Mouse (Mus musculus): ENCODE data around the gene Mpped1. TPM values are rescaled to one million over a fixed set of nuclear protein-coding genes. Genes with fewer than 3 reads are reported as not detected.

Mpped1 gene
- polyA plus RNA-seq, 1 experiment = not detected

DNA sequence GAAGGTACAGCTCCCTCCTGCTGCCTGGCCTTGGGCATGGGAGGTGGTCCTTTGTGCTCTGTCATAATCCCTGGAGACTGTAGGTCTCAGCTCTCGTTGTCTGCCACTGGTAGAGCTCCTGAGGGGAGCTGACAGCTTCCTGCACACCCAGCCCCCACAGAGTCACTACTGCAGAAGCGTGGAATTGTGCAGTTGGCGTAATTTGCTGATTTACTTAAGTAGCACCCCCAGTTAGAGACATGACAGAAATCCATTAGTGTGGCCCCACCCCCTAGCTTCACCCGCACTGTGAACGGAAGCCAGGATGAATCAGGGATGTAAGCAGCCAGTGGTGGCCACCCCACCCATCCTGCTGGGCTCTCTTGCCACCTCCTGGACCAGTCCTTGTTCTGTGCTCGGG is 53.0 kb downstream of the Mpped1 start:
- Histone ChIP-seq H3K4me3 (ENCODE audit: insufficient read depth, low read depth, low read length) (no peak overlapping the region), H3K36me3 (ENCODE audit: control insufficient read depth, insufficient read depth, low read length) (no peaks in the 10 kb centered on the region), H3K4me1 (ENCODE audit: control insufficient read depth, insufficient read depth, low read length) (no peaks in the 10 kb centered on the region), H3K27me3 (replicated peaks; ENCODE audit: control insufficient read depth, insufficient read depth, low read length) (no peaks in the 10 kb centered on the region), H3K27ac (ENCODE audit: insufficient read depth, low read depth, low read length) (no peak overlapping the region)
- TF ChIP-seq CTCF (conservative IDR thresholded peaks at IDR 0.05; ENCODE audit: insufficient read depth, insufficient read length, low read depth, low read length) = no peak
- no peak for TF ChIP-seq POLR2A (IDR thresholded peaks at IDR 0.05; ENCODE audit: low read depth, low read length)
- DNase-seq = no peak
- WGBS = 57% methylated on average over 6 of the region's 6 CpGs

DNA sequence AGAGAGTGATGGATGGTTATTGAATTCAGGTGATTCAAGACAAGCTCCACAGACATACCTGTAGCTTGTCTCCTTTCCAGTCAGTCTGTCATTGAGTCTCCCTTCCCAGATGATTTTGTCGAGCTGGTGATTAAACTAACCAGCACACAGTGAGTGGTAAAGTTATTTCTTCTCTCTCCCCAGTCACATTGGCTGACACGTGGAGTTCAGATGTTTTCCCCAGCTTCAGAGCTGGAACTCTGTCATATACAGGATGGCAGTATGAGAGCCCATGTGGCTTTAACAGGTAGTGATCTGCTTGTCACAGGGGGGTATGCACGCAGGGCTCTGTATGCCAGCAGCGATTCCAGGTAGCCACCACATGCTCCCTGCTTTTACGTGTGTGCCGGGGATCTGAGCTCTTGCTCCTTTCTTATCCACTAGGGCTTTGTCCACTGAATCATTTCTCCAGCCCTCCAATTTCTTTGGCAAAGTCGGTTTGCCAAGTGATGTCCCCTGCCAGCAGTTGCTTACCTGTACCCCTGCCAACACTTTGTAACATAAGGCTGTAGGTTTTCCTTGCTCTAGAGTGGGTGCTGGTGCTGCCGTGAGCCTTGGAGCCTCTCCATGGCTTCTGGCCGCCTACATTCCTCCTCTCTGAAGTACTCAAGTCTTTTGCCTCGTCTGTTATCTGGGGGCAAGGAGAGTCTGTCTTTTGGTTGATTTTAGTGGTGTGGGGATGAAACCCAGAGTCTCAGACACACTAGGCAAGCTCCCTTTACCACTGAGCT is 61.9 kb downstream of the Mpped1 start:
- TF ChIP-seq CTCF (conservative IDR thresholded peaks at IDR 0.05; ENCODE audit: insufficient read depth, insufficient read length, low read depth, low read length) = no peak
- 68% methylated on average over 10 of the region's 10 CpGs for WGBS
- DNase-seq = no peak
- Histone ChIP-seq H3K4me1 (ENCODE audit: control insufficient read depth, insufficient read depth, low read length) (no peaks in the 10 kb centered on the region), H3K27me3 (replicated peaks; ENCODE audit: control insufficient read depth, insufficient read depth, low read length) (no peaks in the 10 kb centered on the region), H3K4me3 (ENCODE audit: insufficient read depth, low read depth, low read length) (no peak overlapping the region), H3K36me3 (ENCODE audit: control insufficient read depth, insufficient read depth, low read length) (no peaks in the 10 kb centered on the region), H3K27ac (ENCODE audit: insufficient read depth, low read depth, low read length) (no peak overlapping the region)

DNA sequence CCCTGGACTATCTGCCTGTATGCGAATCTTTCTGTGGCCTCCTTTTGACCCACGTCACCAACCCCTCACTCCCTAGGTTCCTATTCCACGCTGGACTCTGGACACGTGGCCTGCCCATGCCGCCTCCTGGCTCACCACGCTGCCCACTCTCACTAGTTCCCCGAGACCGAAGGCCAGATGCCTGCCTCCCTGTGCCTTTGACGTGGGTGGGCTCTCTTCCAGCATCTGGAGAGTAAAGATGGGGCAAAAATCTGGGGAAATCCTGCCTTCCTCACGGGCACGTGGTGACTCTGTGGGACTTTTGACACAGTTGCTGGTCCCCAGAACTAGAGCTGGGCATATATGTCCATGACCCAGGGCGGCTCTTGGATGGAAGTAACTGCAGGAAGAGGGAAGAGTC is 63.2 kb downstream of the Mpped1 start:
- no peaks in the 10 kb centered on the region for H3K27me3 ChIP-seq (replicated peaks; ENCODE audit: control insufficient read depth, insufficient read depth, low read length)
- 49% methylated on average over 12 of the region's 12 CpGs for WGBS
- no peak overlapping the region for H3K27ac ChIP-seq (ENCODE audit: insufficient read depth, low read depth, low read length)
- DNase-seq = no peak
- TF ChIP-seq CTCF (conservative IDR thresholded peaks at IDR 0.05; ENCODE audit: insufficient read depth, insufficient read length, low read depth, low read length) (no peak), POLR2A (IDR thresholded peaks at IDR 0.05; ENCODE audit: low read depth, low read length) (no peak)
- no peaks in the 10 kb centered on the region for H3K36me3 ChIP-seq (ENCODE audit: control insufficient read depth, insufficient read depth, low read length)
- H3K4me1 ChIP-seq (ENCODE audit: control insufficient read depth, insufficient read depth, low read length) = no peaks in the 10 kb centered on the region
- no peak overlapping the region for H3K4me3 ChIP-seq (ENCODE audit: insufficient read depth, low read depth, low read length)

DNA sequence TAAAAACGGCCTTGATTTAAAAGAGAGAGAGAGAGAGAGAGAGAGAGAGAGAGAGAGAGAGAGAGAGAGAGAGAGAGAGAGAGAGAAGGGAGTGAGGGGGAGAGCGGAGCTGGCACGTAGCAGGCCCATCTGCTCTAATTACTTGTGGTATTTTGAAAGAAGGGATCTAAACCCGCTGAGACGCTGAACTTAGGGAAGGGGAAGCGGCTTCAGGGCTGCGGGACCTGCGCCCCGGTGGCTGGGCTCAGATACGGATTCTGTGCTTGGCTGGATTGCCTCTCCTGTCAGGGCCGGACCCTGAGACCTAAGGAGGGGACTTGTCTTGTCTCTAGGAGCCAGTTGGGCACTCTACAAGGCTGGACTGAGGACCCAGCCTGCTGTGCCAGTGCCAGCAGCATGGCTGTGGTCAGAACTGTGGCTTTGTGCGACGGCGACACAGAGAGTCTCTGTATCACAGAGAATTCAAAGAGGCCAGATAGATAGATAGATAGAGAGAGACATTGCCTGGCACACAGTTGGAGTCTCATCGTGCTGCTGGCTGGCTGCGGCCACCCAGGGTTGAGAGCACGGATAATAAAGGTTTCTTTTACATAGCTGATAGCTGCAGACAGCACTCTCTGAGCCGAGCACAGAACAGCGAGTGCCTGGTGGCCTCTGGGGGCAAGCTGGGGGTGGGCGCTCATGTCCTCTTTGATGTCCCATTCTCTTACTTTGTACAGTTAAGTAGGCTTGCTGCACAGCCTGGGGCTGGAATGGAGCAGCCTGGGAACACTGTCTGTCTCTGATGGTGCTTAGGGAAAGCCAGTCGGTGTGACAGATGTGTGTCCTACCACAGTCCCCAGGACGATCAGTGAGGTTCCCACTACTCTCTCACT is 63.9 kb downstream of the Mpped1 start:
- no peak overlapping the region for H3K4me3 ChIP-seq (ENCODE audit: insufficient read depth, low read depth, low read length)
- no peaks in the 10 kb centered on the region for H3K4me1 ChIP-seq (ENCODE audit: control insufficient read depth, insufficient read depth, low read length)
- H3K36me3 ChIP-seq (ENCODE audit: control insufficient read depth, insufficient read depth, low read length) = no peaks in the 10 kb centered on the region
- no peak for DNase-seq
- no peak for TF ChIP-seq CTCF (conservative IDR thresholded peaks at IDR 0.05; ENCODE audit: insufficient read depth, insufficient read length, low read depth, low read length)
- no peak for TF ChIP-seq POLR2A (IDR thresholded peaks at IDR 0.05; ENCODE audit: low read depth, low read length)
- no peaks in the 10 kb centered on the region for H3K27me3 ChIP-seq (replicated peaks; ENCODE audit: control insufficient read depth, insufficient read depth, low read length)
- no peak overlapping the region for H3K27ac ChIP-seq (ENCODE audit: insufficient read depth, low read depth, low read length)
- 47% methylated on average over 22 of the region's 22 CpGs for WGBS

DNA sequence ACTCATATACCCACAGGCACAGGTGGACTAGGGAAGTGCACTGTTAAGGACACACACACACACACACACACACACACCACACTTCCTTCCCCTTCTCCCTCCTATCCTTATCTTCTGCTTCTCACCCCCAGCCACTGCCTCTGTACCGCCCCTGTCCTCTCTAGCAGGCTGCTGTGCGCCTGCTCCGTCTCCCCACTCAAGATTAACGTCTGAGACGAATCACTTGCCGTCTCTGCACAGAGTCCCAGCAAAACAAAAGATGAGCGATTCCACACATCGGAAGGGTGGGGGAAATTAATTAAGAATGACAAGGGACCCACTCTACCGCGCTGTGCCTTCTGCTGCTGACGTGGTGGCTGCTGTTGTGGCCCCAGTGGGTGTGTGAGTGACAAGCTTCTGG is 66.5 kb downstream of the Mpped1 start:
- no peaks in the 10 kb centered on the region for H3K4me1 ChIP-seq (ENCODE audit: control insufficient read depth, insufficient read depth, low read length)
- no peak for DNase-seq
- no peak for TF ChIP-seq CTCF (conservative IDR thresholded peaks at IDR 0.05; ENCODE audit: insufficient read depth, insufficient read length, low read depth, low read length)
- TF ChIP-seq POLR2A (IDR thresholded peaks at IDR 0.05; ENCODE audit: low read depth, low read length) = no peak
- WGBS = 50% methylated on average over 11 of the region's 11 CpGs
- no peaks in the 10 kb centered on the region for H3K36me3 ChIP-seq (ENCODE audit: control insufficient read depth, insufficient read depth, low read length)
- H3K27me3 ChIP-seq (replicated peaks; ENCODE audit: control insufficient read depth, insufficient read depth, low read length) = no peaks in the 10 kb centered on the region
- no peak overlapping the region for H3K4me3 ChIP-seq (ENCODE audit: insufficient read depth, low read depth, low read length)
- H3K27ac ChIP-seq (ENCODE audit: insufficient read depth, low read depth, low read length) = no peak overlapping the region

DNA sequence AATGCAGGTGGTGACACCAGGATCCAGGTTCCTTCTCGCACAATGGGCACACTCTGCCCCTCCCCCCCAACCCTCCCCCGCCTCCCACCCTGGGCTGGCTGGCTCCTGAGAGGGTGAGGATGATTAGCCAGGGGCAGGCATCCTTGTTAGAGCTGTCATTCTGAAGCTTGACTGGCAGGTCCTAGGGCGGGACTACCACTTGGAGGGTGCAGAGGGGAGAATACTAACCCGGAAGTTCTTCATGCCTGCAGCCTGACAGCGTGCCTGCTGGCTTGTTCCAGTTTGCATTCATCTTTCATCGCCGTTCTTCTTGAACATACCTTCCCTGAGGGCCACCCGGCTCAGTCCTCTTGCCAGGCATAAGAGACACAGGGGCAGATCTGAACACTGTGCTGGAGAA is 67.3 kb downstream of the Mpped1 start:
- WGBS = 40% methylated on average over 8 of the region's 8 CpGs
- DNase-seq = no peak
- Histone ChIP-seq H3K27me3 (replicated peaks; ENCODE audit: control insufficient read depth, insufficient read depth, low read length) (no peaks in the 10 kb centered on the region), H3K4me3 (ENCODE audit: insufficient read depth, low read depth, low read length) (no peak overlapping the region), H3K27ac (ENCODE audit: insufficient read depth, low read depth, low read length) (no peak overlapping the region), H3K36me3 (ENCODE audit: control insufficient read depth, insufficient read depth, low read length) (no peaks in the 10 kb centered on the region), H3K4me1 (ENCODE audit: control insufficient read depth, insufficient read depth, low read length) (no peaks in the 10 kb centered on the region)
- TF ChIP-seq POLR2A (IDR thresholded peaks at IDR 0.05; ENCODE audit: low read depth, low read length) = no peak
- no peak for TF ChIP-seq CTCF (conservative IDR thresholded peaks at IDR 0.05; ENCODE audit: insufficient read depth, insufficient read length, low read depth, low read length)

DNA sequence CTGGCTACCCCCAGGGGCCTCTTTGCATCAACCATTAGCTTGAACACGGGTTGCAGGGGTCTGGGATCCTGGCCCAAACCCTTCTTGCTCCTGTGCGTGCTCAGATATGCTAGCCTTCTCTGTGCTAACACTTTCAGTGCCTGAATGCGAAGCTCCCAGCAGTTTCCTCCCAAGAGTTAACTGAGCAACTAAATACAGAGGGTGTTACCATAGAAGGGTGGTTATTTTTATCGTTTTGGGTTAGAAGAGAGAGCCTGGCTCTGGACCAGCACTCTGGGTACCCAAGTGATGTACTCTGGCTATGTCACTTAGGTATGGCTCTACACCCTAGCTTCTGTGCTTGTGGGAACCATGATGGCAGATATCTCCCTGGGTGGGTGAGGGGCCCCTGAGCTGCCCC is 68.2 kb downstream of the Mpped1 start:
- DNase-seq = no peak
- Histone ChIP-seq H3K27ac (ENCODE audit: insufficient read depth, low read depth, low read length) (no peak overlapping the region), H3K27me3 (replicated peaks; ENCODE audit: control insufficient read depth, insufficient read depth, low read length) (no peaks in the 10 kb centered on the region), H3K4me1 (ENCODE audit: control insufficient read depth, insufficient read depth, low read length) (no peaks in the 10 kb centered on the region), H3K36me3 (ENCODE audit: control insufficient read depth, insufficient read depth, low read length) (no peaks in the 10 kb centered on the region), H3K4me3 (ENCODE audit: insufficient read depth, low read depth, low read length) (no peak overlapping the region)
- 72% methylated on average over 4 of the region's 4 CpGs for WGBS
- TF ChIP-seq CTCF (conservative IDR thresholded peaks at IDR 0.05; ENCODE audit: insufficient read depth, insufficient read length, low read depth, low read length) = no peak
- TF ChIP-seq POLR2A (IDR thresholded peaks at IDR 0.05; ENCODE audit: low read depth, low read length) = no peak

All from kidney, adult 2 months (tissue).